Mouse (Mus musculus): ENCODE results near the gene Acap1. TPM values are rescaled to one million over a fixed set of nuclear protein-coding genes. Genes with fewer than 3 reads are reported as not detected.
A peak's percentile ranks its signal among the peaks of the same experiment; 100 is the strongest.

Gene Acap1
- polyA plus RNA-seq, 1 experiment from 2014 or later: 3.6 TPM

DNA sequence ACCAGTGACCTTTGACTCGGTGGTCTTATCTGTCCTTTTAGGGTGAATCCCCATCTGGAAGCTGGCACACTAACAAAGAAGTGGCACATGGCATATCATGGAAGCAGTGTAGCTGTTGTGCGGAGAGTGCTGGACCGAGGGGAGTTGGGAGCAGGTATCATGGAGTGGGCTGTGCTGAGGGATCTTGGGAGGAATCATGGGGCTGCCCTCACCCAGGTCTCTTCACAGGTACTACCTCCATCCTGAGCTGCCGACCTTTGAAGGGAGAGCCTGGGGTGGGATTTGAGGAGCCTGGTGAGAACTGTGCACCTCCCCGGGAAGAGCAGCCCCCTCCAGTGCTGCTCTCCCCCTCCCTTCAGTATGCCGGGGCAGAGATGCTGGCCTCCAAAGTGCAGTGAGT lies 16.4 kb upstream of the Acap1 start:
- Histone ChIP-seq H3K27me3 (ENCODE audit: control insufficient read depth, insufficient read depth, low read length) (no peaks in the 10 kb centered on the region), H3K36me3 (ENCODE audit: control insufficient read depth, insufficient read depth, low read length) (peaks cover 88% of the 10 kb centered on the region), H3K4me3 (ENCODE audit: control insufficient read depth in 1 of 2, insufficient read depth in 1 of 2, low read depth in 1 of 2, low read length in 2 of 2) (no peak overlapping the region), H3K9ac (ENCODE audit: low read length) (no peak overlapping the region), H3K27ac (replicated peaks in 1 of 2; ENCODE audit: control insufficient read depth in 1 of 2, insufficient read depth in 1 of 2, low read depth in 2 of 2, low read length in 2 of 2) (no peak overlapping the region), H3K9me3 (ENCODE audit: control insufficient read depth, low read length) (no peaks in the 10 kb centered on the region), H3K4me2 (ENCODE audit: low read length) (no peak overlapping the region), H3K4me1 (ENCODE audit: control insufficient read depth in 2 of 2, insufficient read depth in 2 of 2, low read length in 2 of 2) (peaks cover 13 to 20% of the 10 kb centered on the region in 2 experiments)
- no peak for ATAC-seq (ENCODE audit: insufficient number of reproducible peaks, insufficient read depth, low FRiP score, low read depth)
- WGBS: 90% methylated on average over 6 of the region's 6 CpGs

DNA sequence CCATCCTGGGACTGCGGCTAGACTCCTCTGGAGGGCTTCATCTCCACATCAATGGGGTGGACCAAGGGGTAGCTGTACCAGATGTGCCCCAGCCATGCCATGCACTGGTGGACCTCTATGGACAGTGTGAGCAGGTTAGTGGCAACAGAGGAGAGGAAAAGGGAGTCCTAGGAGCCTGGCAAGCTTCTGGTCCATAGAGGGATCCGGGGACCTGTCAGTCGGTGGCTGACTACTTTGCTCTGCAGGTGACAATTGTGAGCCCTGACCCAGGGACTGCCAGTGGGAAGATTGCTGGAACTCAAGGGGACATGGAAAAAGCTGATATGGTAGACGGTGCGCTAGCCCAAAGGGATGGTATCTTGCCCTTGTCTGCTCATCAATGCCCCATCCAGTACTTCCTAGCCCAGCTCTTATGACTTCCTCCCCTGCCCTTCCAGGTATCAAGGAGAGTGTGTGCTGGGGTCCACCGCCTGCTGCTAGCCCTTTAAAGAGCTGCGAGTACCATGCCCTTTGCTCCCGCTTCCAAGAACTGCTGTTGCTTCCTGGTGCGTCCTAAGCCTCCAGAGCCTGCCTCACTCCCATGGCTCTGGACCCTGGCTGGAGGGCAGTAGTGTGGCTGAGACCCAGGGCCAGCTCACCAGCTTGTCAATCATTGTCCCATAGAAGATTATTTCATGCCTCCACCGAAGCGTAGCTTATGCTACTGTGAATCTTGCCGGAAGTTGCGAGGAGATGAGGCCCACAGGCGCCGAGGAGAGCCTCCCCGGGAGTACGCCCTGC lies 15.6 kb upstream of the Acap1 start:
- Histone ChIP-seq H3K27me3 (ENCODE audit: control insufficient read depth, insufficient read depth, low read length) (no peaks in the 10 kb centered on the region), H3K9ac (ENCODE audit: low read length) (no peak overlapping the region), H3K9me3 (ENCODE audit: control insufficient read depth, low read length) (no peaks in the 10 kb centered on the region), H3K4me3 (ENCODE audit: control insufficient read depth in 1 of 2, insufficient read depth in 1 of 2, low read depth in 1 of 2, low read length in 2 of 2) (no peak overlapping the region), H3K27ac (replicated peaks in 1 of 2; ENCODE audit: control insufficient read depth in 1 of 2, insufficient read depth in 1 of 2, low read depth in 2 of 2, low read length in 2 of 2) (no peak overlapping the region), H3K4me1 (ENCODE audit: control insufficient read depth in 2 of 2, insufficient read depth in 2 of 2, low read length in 2 of 2) (peaks cover 11 to 17% of the 10 kb centered on the region in 2 experiments), H3K36me3 (ENCODE audit: control insufficient read depth, insufficient read depth, low read length) (peaks cover 88% of the 10 kb centered on the region), H3K4me2 (ENCODE audit: low read length) (no peak overlapping the region)
- no peak for ATAC-seq (ENCODE audit: insufficient number of reproducible peaks, insufficient read depth, low FRiP score, low read depth)
- WGBS: 87% methylated on average over 17 of the region's 17 CpGs

DNA sequence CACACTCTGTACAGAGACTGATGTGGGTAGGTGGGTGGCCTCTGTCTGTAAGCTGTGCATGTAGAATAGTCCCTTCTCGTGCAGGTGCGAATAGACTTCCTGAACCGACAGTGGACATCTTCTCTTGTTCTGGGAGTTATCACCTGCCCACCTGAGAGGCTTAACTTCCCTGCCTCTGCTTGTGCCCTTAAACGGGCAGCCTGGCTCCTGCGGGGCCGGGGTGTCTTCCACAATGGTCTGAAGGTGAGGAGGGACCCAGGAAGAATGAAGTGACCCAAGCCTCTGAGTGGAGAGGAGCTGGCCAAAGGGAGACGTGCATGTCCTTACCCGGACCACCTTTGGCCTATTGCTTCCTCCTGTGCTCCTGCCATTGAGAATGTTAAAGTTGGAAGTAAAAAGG lies 14.8 kb upstream of the Acap1 start:
- no peaks in the 10 kb centered on the region for H3K9me3 ChIP-seq (ENCODE audit: control insufficient read depth, low read length)
- peaks cover 11 to 12% of the 10 kb centered on the region in 2 experiments for H3K4me1 ChIP-seq (ENCODE audit: control insufficient read depth in 2 of 2, insufficient read depth in 2 of 2, low read length in 2 of 2)
- no peak overlapping the region for H3K27ac ChIP-seq (replicated peaks in 1 of 2; ENCODE audit: control insufficient read depth in 1 of 2, insufficient read depth in 1 of 2, low read depth in 2 of 2, low read length in 2 of 2)
- no peak overlapping the region for H3K4me3 ChIP-seq (ENCODE audit: control insufficient read depth in 1 of 2, insufficient read depth in 1 of 2, low read depth in 1 of 2, low read length in 2 of 2)
- no peak overlapping the region for H3K9ac ChIP-seq (ENCODE audit: low read length)
- H3K27me3 ChIP-seq (ENCODE audit: control insufficient read depth, insufficient read depth, low read length): no peaks in the 10 kb centered on the region
- no peak overlapping the region for H3K4me2 ChIP-seq (ENCODE audit: low read length)
- peaks cover 88% of the 10 kb centered on the region for H3K36me3 ChIP-seq (ENCODE audit: control insufficient read depth, insufficient read depth, low read length)
- ATAC-seq (ENCODE audit: insufficient number of reproducible peaks, insufficient read depth, low FRiP score, low read depth): no peak
- WGBS: 95% methylated on average over 8 of the region's 8 CpGs

DNA sequence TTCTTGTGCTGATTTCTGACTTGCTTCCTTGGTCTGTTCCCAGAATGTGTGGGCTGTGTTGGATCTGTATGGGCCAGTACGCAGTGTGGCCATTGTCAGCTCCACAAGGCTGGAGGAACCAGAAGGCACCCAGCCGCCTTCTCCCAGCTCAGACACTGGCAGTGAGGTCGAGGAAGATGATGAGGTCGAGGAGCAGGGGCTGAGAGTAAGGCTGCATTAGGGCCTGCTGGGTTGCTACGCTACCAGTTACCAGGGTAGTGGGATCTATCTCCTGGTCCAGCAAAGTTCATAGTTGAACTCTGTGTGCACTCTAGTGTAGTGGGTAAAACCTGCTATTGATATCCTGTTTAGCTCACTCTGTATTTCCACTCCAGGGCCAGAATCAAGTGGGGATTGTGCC lies 13.8 kb upstream of the Acap1 start:
- Histone ChIP-seq H3K9me3 (ENCODE audit: control insufficient read depth, low read length) (no peaks in the 10 kb centered on the region), H3K4me3 (ENCODE audit: control insufficient read depth in 1 of 2, insufficient read depth in 1 of 2, low read depth in 1 of 2, low read length in 2 of 2) (no peak overlapping the region), H3K4me1 (ENCODE audit: control insufficient read depth in 2 of 2, insufficient read depth in 2 of 2, low read length in 2 of 2) (peaks cover 3 to 5% of the 10 kb centered on the region in 2 experiments; a peak in 3 of 4 replicates), H3K27ac (replicated peaks in 1 of 2; ENCODE audit: control insufficient read depth in 1 of 2, insufficient read depth in 1 of 2, low read depth in 2 of 2, low read length in 2 of 2) (no peak overlapping the region), H3K4me2 (ENCODE audit: low read length) (no peak overlapping the region), H3K36me3 (ENCODE audit: control insufficient read depth, insufficient read depth, low read length) (peaks cover 92% of the 10 kb centered on the region), H3K27me3 (ENCODE audit: control insufficient read depth, insufficient read depth, low read length) (no peaks in the 10 kb centered on the region), H3K9ac (ENCODE audit: low read length) (no peak overlapping the region)
- WGBS: 88% methylated on average over 5 of the region's 5 CpGs
- ATAC-seq (ENCODE audit: insufficient number of reproducible peaks, insufficient read depth, low FRiP score, low read depth): no peak

DNA sequence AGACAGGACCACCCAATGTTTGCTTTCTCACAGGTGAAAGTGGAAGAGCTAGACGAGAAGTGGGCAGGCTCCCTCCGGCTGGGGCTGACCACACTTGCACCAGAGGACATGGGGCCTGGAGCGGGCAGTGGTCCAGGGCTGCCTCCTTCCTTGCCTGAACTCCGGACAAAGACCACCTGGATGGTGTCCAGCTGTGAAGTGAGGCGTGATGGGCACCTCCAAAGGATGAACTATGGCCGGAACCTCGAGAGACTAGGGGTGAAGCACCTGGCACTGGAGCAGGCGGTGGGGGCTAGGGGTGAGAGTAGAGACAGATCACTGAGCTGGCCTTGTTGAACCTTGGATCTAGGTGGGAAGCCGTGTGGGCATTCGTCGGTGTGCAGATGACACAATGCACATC lies 13.3 kb upstream of the Acap1 start:
- H3K27me3 ChIP-seq (ENCODE audit: control insufficient read depth, insufficient read depth, low read length): no peaks in the 10 kb centered on the region
- ATAC-seq (ENCODE audit: insufficient number of reproducible peaks, insufficient read depth, low FRiP score, low read depth): no peak
- H3K9ac ChIP-seq (ENCODE audit: low read length): no peak overlapping the region
- H3K9me3 ChIP-seq (ENCODE audit: control insufficient read depth, low read length): no peaks in the 10 kb centered on the region
- H3K27ac ChIP-seq (replicated peaks in 1 of 2; ENCODE audit: control insufficient read depth in 1 of 2, insufficient read depth in 1 of 2, low read depth in 2 of 2, low read length in 2 of 2): no peak overlapping the region
- peaks cover 97% of the 10 kb centered on the region for H3K36me3 ChIP-seq (ENCODE audit: control insufficient read depth, insufficient read depth, low read length)
- H3K4me3 ChIP-seq (ENCODE audit: control insufficient read depth in 1 of 2, insufficient read depth in 1 of 2, low read depth in 1 of 2, low read length in 2 of 2): no peak overlapping the region
- no peak overlapping the region for H3K4me2 ChIP-seq (ENCODE audit: low read length)
- 92% methylated on average over 11 of the region's 11 CpGs for WGBS
- peaks cover 3 to 5% of the 10 kb centered on the region in 2 experiments; a peak in 3 of 4 replicates for H3K4me1 ChIP-seq (ENCODE audit: control insufficient read depth in 2 of 2, insufficient read depth in 2 of 2, low read length in 2 of 2)

DNA sequence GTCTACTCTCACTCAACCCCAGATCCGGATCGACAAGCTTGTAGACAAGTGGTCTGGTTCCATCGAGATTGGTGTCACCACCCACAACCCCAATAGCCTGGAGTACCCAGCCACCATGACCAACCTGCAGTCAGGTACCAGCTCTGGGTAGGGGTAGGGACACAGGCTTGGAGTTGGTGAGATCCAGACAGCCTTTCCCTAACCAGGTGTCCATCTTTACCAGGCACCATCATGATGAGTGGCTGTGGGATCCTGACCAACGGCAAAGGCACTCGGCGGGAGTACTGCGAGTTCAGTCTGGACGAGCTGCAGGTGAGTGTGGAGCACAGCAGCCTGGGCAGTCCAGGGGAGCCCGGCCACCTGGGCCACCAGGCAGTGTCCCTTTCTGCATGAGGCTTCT lies 9.0 kb upstream of the Acap1 start:
- Histone ChIP-seq H3K9ac (ENCODE audit: low read length) (no peak overlapping the region), H3K4me1 (ENCODE audit: control insufficient read depth in 2 of 2, insufficient read depth in 2 of 2, low read length in 2 of 2) (peaks cover 13 to 19% of the 10 kb centered on the region in 2 experiments), H3K4me2 (ENCODE audit: low read length) (no peak overlapping the region), H3K4me3 (ENCODE audit: control insufficient read depth in 1 of 2, insufficient read depth in 1 of 2, low read depth in 1 of 2, low read length in 2 of 2) (no peak overlapping the region), H3K27me3 (ENCODE audit: control insufficient read depth, insufficient read depth, low read length) (no peaks in the 10 kb centered on the region), H3K9me3 (ENCODE audit: control insufficient read depth, low read length) (no peaks in the 10 kb centered on the region), H3K36me3 (ENCODE audit: control insufficient read depth, insufficient read depth, low read length) (peaks cover 64% of the 10 kb centered on the region), H3K27ac (replicated peaks in 1 of 2; ENCODE audit: control insufficient read depth in 1 of 2, insufficient read depth in 1 of 2, low read depth in 2 of 2, low read length in 2 of 2) (no peak overlapping the region)
- no peak for ATAC-seq (ENCODE audit: insufficient number of reproducible peaks, insufficient read depth, low FRiP score, low read depth)
- 91% methylated on average over 9 of the region's 9 CpGs for WGBS

DNA sequence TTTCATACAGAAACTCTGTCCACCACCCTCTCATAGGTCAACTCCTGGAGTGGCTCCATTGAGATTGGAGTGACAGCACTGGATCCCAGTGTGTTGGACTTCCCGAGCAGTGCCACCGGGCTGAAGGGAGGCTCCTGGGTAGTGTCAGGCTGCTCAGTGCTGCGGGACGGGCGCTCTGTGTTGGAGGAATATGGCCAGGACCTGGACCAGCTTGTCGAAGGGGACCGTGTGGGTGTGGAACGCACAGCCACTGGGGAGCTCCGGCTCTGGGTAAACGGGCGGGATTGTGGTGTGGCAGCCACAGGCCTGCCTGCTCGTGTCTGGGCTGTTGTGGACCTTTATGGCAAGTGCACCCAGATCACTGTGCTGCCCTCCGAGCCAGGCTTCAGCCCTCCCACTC lies 7.6 kb upstream of the Acap1 start:
- peak overlapping the region; percentile 99 for H3K4me2 ChIP-seq (ENCODE audit: low read length)
- ATAC-seq (ENCODE audit: insufficient number of reproducible peaks, insufficient read depth, low FRiP score, low read depth): no peak
- no peak overlapping the region for H3K27ac ChIP-seq (replicated peaks in 1 of 2; ENCODE audit: control insufficient read depth in 1 of 2, insufficient read depth in 1 of 2, low read depth in 2 of 2, low read length in 2 of 2)
- peaks cover 51% of the 10 kb centered on the region for H3K36me3 ChIP-seq (ENCODE audit: control insufficient read depth, insufficient read depth, low read length)
- H3K9me3 ChIP-seq (ENCODE audit: control insufficient read depth, low read length): no peaks in the 10 kb centered on the region
- H3K4me3 ChIP-seq (ENCODE audit: control insufficient read depth in 1 of 2, insufficient read depth in 1 of 2, low read depth in 1 of 2, low read length in 2 of 2): peak overlapping the region in 1 of 2 experiments; percentile 85; a peak in 1 of 4 replicates
- peak overlapping the region; percentile 94 for H3K9ac ChIP-seq (ENCODE audit: low read length)
- H3K27me3 ChIP-seq (ENCODE audit: control insufficient read depth, insufficient read depth, low read length): no peaks in the 10 kb centered on the region
- 83% methylated on average over 13 of the region's 13 CpGs for WGBS
- peaks cover 14 to 27% of the 10 kb centered on the region in 2 experiments for H3K4me1 ChIP-seq (ENCODE audit: control insufficient read depth in 2 of 2, insufficient read depth in 2 of 2, low read length in 2 of 2)

DNA sequence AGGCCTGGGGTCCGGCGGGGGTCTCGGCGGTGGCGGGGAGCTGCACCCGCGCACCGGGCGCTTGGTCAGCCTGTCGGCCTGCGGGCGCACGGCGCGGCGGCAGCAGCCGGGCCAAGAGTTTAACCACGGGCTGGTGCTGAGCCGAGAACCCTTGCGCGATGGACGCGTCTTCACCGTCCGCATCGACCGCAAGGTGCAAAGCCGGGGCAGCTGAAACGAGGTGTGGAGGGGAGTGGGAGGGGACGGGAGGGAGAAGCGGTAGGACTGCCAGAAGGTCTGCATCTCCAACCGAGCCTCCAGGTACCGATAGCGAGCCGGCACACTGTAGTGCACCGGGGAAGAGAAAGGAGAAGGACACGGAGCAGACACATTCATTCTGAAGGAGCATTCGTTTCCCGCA lies 6.7 kb upstream of the Acap1 start:
- H3K27ac ChIP-seq (replicated peaks in 1 of 2; ENCODE audit: control insufficient read depth in 1 of 2, insufficient read depth in 1 of 2, low read depth in 2 of 2, low read length in 2 of 2): peak overlapping the region; percentile 31 to 94
- peaks cover 14 to 27% of the 10 kb centered on the region in 2 experiments for H3K4me1 ChIP-seq (ENCODE audit: control insufficient read depth in 2 of 2, insufficient read depth in 2 of 2, low read length in 2 of 2)
- no peaks in the 10 kb centered on the region for H3K9me3 ChIP-seq (ENCODE audit: control insufficient read depth, low read length)
- H3K9ac ChIP-seq (ENCODE audit: low read length): peak overlapping the region; percentile 94
- WGBS: under 1% methylated on average over 38 of the region's 39 CpGs
- H3K27me3 ChIP-seq (ENCODE audit: control insufficient read depth, insufficient read depth, low read length): no peaks in the 10 kb centered on the region
- ATAC-seq (ENCODE audit: insufficient number of reproducible peaks, insufficient read depth, low FRiP score, low read depth): no peak
- H3K36me3 ChIP-seq (ENCODE audit: control insufficient read depth, insufficient read depth, low read length): peaks cover 41% of the 10 kb centered on the region
- H3K4me3 ChIP-seq (ENCODE audit: control insufficient read depth in 1 of 2, insufficient read depth in 1 of 2, low read depth in 1 of 2, low read length in 2 of 2): peak overlapping the region; percentile 71 to 85
- peak overlapping the region; percentile 99 for H3K4me2 ChIP-seq (ENCODE audit: low read length)
